Mouse (Mus musculus) liver, embryonic 16.5 days (tissue): ENCODE data around the gene Zscan2. TPM values are rescaled to one million over a fixed set of nuclear protein-coding genes. Genes with fewer than 3 reads are reported as not detected.
A peak's percentile ranks its signal among the peaks of the same experiment; 100 is the strongest.

Source experiments
- ATAC-seq: fragments of 200-750 bp; cut with Nextera tagmentation; 2 replicates; pipeline ENCODE4 v1.8.0; 2017; ENCODE audit warnings: low read depth, mild to moderate bottlenecking, moderate number of reproducible peaks, moderate library complexity
- H3K27ac ChIP-seq: fragments of 300-500 bp; sonication (generic); 2 replicates; pipeline ENCODE4 v1.5.1; 2014; ENCODE audit warnings: mild to moderate bottlenecking, low read length
- H3K27me3 ChIP-seq: fragments of 300-500 bp; sonication (generic); 2 replicates; pipeline ENCODE4 v1.6.1; 2014; ENCODE audit warnings: low read depth, low read length, mixed read lengths; ENCODE audit not compliant: control insufficient read depth, insufficient read depth
- H3K36me3 ChIP-seq: fragments of 300-500 bp; sonication (generic); 2 replicates; pipeline ENCODE4 v1.6.1; 2014; ENCODE audit warnings: mild to moderate bottlenecking; ENCODE audit not compliant: control insufficient read depth, insufficient read depth
- H3K4me1 ChIP-seq: fragments of 300-500 bp; sonication (generic); 2 replicates; pipeline ENCODE4 v1.6.1; 2014; ENCODE audit warnings: low read depth, low read length, mixed read lengths; ENCODE audit not compliant: control insufficient read depth
- H3K4me2 ChIP-seq: fragments of 300-500 bp; sonication (generic); 2 replicates; pipeline ENCODE4 v1.6.1; 2014; ENCODE audit warnings: low read depth, low read length, mixed read lengths
- H3K4me3 ChIP-seq: fragments of 300-500 bp; sonication (generic); 2 replicates; pipeline ENCODE4 v1.5.1; 2014; ENCODE audit warnings: low read depth, mild to moderate bottlenecking, low read length
- H3K9ac ChIP-seq: fragments of 300-500 bp; sonication (generic); 2 replicates; pipeline ENCODE4 v1.6.1; 2014; ENCODE audit warnings: low read depth, low read length
- H3K9me3 ChIP-seq: fragments of 300-500 bp; sonication (generic); replicated peaks from 2 replicates; pipeline ENCODE4 v1.6.1; 2016; ENCODE audit warnings: low read length; ENCODE audit not compliant: control insufficient read depth
- WGBS: fragments of 180-500 bp; shearing (Covaris S2); extraction: QIAGEN DNeasy Blood & Tissue Kit; methylation state at CpG from one replicate; pipeline ENCODE4 v1.1.7; 2014; ENCODE audit not compliant: insufficient replicate concordance; 5-methylcytosine and 5-hydroxymethylcytosine counted together
- polyA plus RNA-seq: library from polyadenylated mRNA; unstranded; fragments of >200 nt; fragmentation: Nextera tagmentation; extraction: Ambion mirVana; gene quantifications from 2 replicates; pipeline ENCODE4 v1.2.1, GENCODE M21; 2015

Gene Zscan2
- polyA plus RNA-seq, 1 experiment from 2014 or later, result 0.30 TPM

DNA sequence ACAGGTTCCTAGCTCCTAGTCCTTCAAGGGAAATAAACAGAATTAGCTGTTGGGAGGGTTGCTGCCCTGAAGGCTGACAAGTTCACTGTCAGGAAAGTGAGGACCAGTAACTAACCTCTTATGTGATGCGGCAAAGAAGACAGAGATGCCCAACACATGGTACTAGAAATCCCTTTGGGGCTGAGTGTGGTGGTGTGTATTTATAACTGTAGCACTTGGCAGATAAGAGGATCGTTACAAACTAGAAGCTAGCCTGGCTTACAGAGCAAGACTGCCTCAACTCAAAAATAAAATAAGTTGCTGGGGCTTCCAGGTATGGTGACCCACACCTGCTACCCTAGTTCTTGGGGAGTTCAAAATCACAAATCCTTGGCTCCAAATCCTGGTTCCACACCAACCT lies 11.5 kb upstream of the Zscan2 start:
- H3K4me3 ChIP-seq, result no peak overlapping the region
- H3K27ac ChIP-seq, result no peak overlapping the region
- no peaks in the 10 kb centered on the region for H3K36me3 ChIP-seq
- peaks cover 3% of the 10 kb centered on the region; the same call in 1 of the 2 replicates for H3K4me1 ChIP-seq
- no peaks in the 10 kb centered on the region for H3K27me3 ChIP-seq
- no peak overlapping the region for H3K4me2 ChIP-seq
- no peaks in the 10 kb centered on the region for H3K9me3 ChIP-seq
- 50% methylated on average over 2 of the region's 2 CpGs for WGBS
- no peak for ATAC-seq
- no peak overlapping the region for H3K9ac ChIP-seq

DNA sequence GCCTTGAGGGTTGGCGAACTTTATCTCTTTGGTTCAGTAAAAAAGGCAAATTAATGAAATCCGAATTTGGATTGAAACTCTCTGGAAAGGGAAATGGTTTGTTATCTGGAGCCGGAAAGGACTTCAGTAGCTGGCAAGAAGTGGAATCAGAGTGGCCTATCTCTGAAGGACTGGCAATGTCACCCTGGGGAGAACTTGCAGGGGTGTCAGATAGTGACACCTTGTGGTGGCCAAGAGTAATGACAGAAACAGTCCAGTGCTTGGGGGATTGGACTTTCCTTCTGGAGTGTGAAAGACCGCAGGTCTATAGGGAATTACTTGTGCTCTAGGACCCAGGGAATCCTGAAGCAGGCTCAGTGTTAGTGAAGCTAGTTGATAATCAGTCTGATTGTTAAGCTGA lies 11.0 kb upstream of the Zscan2 start:
- Histone ChIP-seq H3K4me2 (no peak overlapping the region), H3K36me3 (no peaks in the 10 kb centered on the region), H3K4me3 (no peak overlapping the region), H3K27me3 (no peaks in the 10 kb centered on the region), H3K9me3 (no peaks in the 10 kb centered on the region), H3K27ac (no peak overlapping the region), H3K4me1 (peaks cover 3% of the 10 kb centered on the region; the same call in 1 of the 2 replicates), H3K9ac (no peak overlapping the region)
- ATAC-seq, result no peak
- WGBS, result 17% methylated on average over 4 of the region's 4 CpGs

DNA sequence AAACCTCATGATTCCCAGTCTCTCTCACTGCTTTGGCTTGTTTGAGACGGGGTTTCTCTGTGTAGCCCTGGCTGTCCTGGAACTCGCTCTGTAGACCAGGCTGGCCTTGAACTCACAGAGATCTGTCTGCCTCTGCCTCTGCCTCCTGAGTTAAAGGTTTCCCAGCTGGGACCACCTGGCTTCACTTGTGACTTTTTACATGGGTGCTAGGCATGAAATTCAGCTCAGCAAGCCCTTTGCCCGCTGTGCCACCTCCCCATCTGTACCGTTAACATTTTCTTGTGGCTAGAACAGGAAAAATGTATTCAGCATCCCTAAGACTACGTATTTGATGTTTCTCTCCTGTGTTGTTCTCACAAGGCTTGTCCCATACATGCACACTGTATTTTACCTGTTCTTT lies 10.2 kb upstream of the Zscan2 start:
- H3K4me1 ChIP-seq, result peaks cover 3% of the 10 kb centered on the region; the same call in 1 of the 2 replicates
- H3K4me3 ChIP-seq, result no peak overlapping the region
- ATAC-seq, result no peak
- no peak overlapping the region for H3K9ac ChIP-seq
- H3K27ac ChIP-seq, result no peak overlapping the region
- no peaks in the 10 kb centered on the region for H3K27me3 ChIP-seq
- H3K9me3 ChIP-seq, result no peaks in the 10 kb centered on the region
- no peaks in the 10 kb centered on the region for H3K36me3 ChIP-seq
- 69% methylated on average over 5 of the region's 5 CpGs for WGBS
- no peak overlapping the region for H3K4me2 ChIP-seq

GRCm38 (mm10) chr7:80853218-80853617 lies 7.5 kb upstream of the Zscan2 start:
- Histone ChIP-seq H3K9ac (no peak overlapping the region), H3K9me3 (no peaks in the 10 kb centered on the region), H3K36me3 (no peaks in the 10 kb centered on the region), H3K27me3 (no peaks in the 10 kb centered on the region), H3K4me1 (peaks cover 3% of the 10 kb centered on the region; the same call in 1 of the 2 replicates), H3K4me2 (no peak overlapping the region), H3K27ac (no peak overlapping the region), H3K4me3 (no peak overlapping the region)
- 69% methylated on average over 3 of the region's 3 CpGs for WGBS
- no peak for ATAC-seq

DNA sequence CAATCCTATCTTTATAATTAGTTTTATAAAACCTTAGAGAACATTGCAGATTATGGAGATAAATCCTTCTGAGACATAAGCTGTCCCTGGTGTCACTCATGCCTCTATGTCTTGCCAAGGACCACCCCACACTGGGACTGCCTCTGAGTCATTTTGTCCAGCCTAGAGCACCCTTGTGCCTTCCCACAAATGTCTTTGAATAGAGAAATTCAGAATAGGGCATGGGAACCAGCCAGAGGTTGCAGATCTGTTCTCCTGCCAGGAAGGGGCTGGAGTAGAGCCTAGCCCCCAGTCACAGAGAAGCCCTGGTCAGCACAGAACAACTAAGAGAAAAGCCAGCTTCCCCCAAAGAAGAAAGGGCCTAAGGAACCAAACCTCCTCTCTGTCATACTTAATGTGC lies 5.4 kb upstream of the Zscan2 start:
- H3K4me2 ChIP-seq, result no peak overlapping the region
- no peak overlapping the region for H3K4me3 ChIP-seq
- H3K27me3 ChIP-seq, result no peaks in the 10 kb centered on the region
- ATAC-seq, result no peak
- H3K4me1 ChIP-seq, result peaks cover 4% of the 10 kb centered on the region
- H3K9ac ChIP-seq, result no peak overlapping the region
- H3K27ac ChIP-seq, result no peak overlapping the region
- no peaks in the 10 kb centered on the region for H3K9me3 ChIP-seq
- H3K36me3 ChIP-seq, result no peaks in the 10 kb centered on the region

DNA sequence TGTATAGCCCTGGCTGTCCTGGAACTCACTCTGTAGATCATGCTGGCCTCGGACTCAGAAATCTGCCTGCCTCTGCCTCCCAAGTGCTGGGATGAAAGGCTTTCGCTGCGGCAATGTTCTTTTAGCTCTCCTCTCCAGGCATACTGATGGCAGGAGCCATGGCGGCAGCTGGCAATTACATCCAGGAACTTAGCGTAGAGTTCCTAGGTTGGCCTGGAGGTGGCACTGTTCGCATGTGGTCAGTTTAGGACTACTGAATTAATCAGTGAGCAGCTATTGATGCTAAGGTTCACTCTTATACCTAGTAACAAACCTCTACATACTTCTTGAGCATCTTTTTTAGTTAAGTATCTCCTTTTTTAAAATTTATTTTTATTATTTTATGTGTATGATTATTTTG lies 3.5 kb upstream of the Zscan2 start:
- Histone ChIP-seq H3K9me3 (no peaks in the 10 kb centered on the region), H3K4me1 (peaks cover 13% of the 10 kb centered on the region), H3K4me2 (no peak overlapping the region), H3K27me3 (no peaks in the 10 kb centered on the region), H3K9ac (no peak overlapping the region), H3K36me3 (no peaks in the 10 kb centered on the region), H3K27ac (no peak overlapping the region), H3K4me3 (no peak overlapping the region)
- no peak for ATAC-seq
- WGBS, result 10% methylated on average over 6 of the region's 6 CpGs

- WGBS, result under 1% methylated on average over 13 of the region's 13 CpGs
- H3K4me3 ChIP-seq, result peak overlapping the region; percentile 75
- H3K9ac ChIP-seq, result peak overlapping the region; percentile 57
Observed at GRCm38 (mm10) chr7:80860227-80860626, 493 bp upstream of the Zscan2 start.

DNA sequence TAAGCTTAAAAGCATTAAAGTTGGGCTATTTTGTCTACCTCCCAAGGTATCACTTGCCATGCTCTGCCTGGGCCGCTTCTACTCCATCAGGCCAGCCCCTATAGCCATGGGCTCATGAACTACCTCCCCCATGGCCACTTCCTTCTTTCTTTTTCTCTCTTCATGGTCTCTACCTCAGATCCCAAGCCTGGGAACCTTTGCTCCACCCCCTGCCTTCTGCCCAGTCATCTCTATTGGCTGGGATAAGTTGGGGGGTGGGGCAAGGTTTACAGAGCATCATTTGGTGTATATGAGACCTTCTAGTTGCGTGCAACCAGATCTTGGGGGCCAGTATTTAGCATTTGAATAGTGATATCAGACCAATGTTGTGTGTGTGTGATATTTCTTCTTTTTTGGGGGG lies 1.8 kb downstream of the Zscan2 start:
- no peak overlapping the region for H3K4me3 ChIP-seq
- H3K4me2 ChIP-seq, result no peak overlapping the region

More at GRCm38 (mm10) chr7:80860227-80860626, 493 bp upstream of the Zscan2 start:
- H3K9me3 ChIP-seq, result no peaks in the 10 kb centered on the region
- peak overlapping the region; percentile 85 for H3K4me2 ChIP-seq
- H3K27me3 ChIP-seq, result no peaks in the 10 kb centered on the region
- H3K27ac ChIP-seq, result no peak overlapping the region
- no peaks in the 10 kb centered on the region for H3K36me3 ChIP-seq
- ATAC-seq, result peak; percentile 33
- H3K4me1 ChIP-seq, result peaks cover 15% of the 10 kb centered on the region

DNA sequence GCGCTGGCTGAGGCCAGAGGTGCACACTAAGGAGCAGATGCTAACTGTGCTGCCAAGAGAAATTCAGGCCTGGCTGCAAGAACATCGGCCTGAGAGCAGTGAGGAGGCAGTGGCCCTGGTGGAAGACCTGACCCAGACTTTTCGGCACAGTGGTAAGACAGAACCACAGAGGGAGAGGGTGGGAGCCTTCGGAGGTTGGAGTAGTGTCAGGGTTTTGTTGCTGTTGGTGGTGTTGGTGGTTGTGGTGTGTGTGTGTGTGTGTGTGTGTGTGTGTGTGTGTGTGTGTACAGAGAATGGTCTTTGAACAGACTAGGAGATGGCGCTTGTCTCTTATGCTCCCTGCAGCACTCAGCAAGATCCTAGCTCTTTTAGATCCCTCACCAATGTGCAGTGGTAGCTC lies 2.8 kb downstream of the Zscan2 start:
- no peak overlapping the region; the same call in 1 of the 2 replicates for H3K27ac ChIP-seq
- no peak overlapping the region for H3K9ac ChIP-seq
- H3K36me3 ChIP-seq, result no peaks in the 10 kb centered on the region
- no peaks in the 10 kb centered on the region for H3K27me3 ChIP-seq
- H3K4me1 ChIP-seq, result peaks cover 26% of the 10 kb centered on the region
- no peak for ATAC-seq
- H3K4me3 ChIP-seq, result no peak overlapping the region
- 76% methylated on average over 5 of the region's 5 CpGs for whole genome bisulfite sequencing
- H3K9me3 ChIP-seq, result no peaks in the 10 kb centered on the region
- no peak overlapping the region for H3K4me2 ChIP-seq

More for the DNA sequence above, 1.8 kb downstream of the Zscan2 start:
- H3K9me3 ChIP-seq, result no peaks in the 10 kb centered on the region
- peaks cover 26% of the 10 kb centered on the region for H3K4me1 ChIP-seq
- no peak overlapping the region for H3K27ac ChIP-seq
- 56% methylated on average over 2 of the region's 2 CpGs for WGBS
- no peaks in the 10 kb centered on the region for H3K27me3 ChIP-seq
- no peak overlapping the region for H3K9ac ChIP-seq
- ATAC-seq, result no peak
- H3K36me3 ChIP-seq, result no peaks in the 10 kb centered on the region
